Mouse (Mus musculus): ENCODE measurements at regions not wholly inside any gene's neighbourhood (a gene's known extent, or its start where the extent isn't known, plus 50 kb on each side); places are given as distances from the start of the nearest gene placed in this dataset.

- DNase-seq (ENCODE audit: low read depth, low spot score), result peak; percentile 2
These were observed 116.9 kb upstream of the Rnaseh2b start for GRCm38 (mm10) chr14:62175384-62176048.

GRCm38 (mm10) chr14:62177509-62177908 is 114.9 kb upstream of the Rnaseh2b start:
- no peak for DNase-seq (ENCODE audit: low read depth, low spot score)

GRCm38 (mm10) chr14:62187360-62187759 is 105.0 kb upstream of the Rnaseh2b start:
- DNase-seq (ENCODE audit: low read depth, low spot score), result no peak

GRCm38 (mm10) chr14:62188147-62188885 is 104.1 kb upstream of the Rnaseh2b start:
- DNase-seq (ENCODE audit: low read depth, low spot score), result no peak

GRCm38 (mm10) chr14:62191624-62192023 is 100.8 kb upstream of the Rnaseh2b start:
- no peak for DNase-seq (ENCODE audit: low read depth, low spot score)

GRCm38 (mm10) chr14:62192814-62193213 is 99.6 kb upstream of the Rnaseh2b start:
- no peak for DNase-seq (ENCODE audit: low read depth, low spot score)

GRCm38 (mm10) chr14:62193371-62193770 is 99.0 kb upstream of the Rnaseh2b start:
- DNase-seq (ENCODE audit: low read depth, low spot score), result no peak

GRCm38 (mm10) chr14:62196776-62197175 is 95.6 kb upstream of the Rnaseh2b start:
- no peak for DNase-seq (ENCODE audit: low read depth, low spot score)

- no peak for DNase-seq (ENCODE audit: low read depth, low spot score)
These were observed 93.8 kb upstream of the Rnaseh2b start for GRCm38 (mm10) chr14:62198476-62199190.

GRCm38 (mm10) chr14:62215071-62215470 is 77.3 kb upstream of the Rnaseh2b start:
- no peak for DNase-seq (ENCODE audit: low read depth, low spot score)

GRCm38 (mm10) chr14:62216995-62217394 is 75.4 kb upstream of the Rnaseh2b start:
- no peak for DNase-seq (ENCODE audit: low read depth, low spot score)

- DNase-seq (ENCODE audit: low read depth, low spot score), result no peak
These were observed 74.4 kb upstream of the Rnaseh2b start for GRCm38 (mm10) chr14:62217971-62218370.

GRCm38 (mm10) chr14:62218716-62219115 is 73.7 kb upstream of the Rnaseh2b start:
- DNase-seq (ENCODE audit: low read depth, low spot score), result no peak

GRCm38 (mm10) chr14:62220770-62221169 is 71.6 kb upstream of the Rnaseh2b start:
- DNase-seq (ENCODE audit: low read depth, low spot score), result no peak
